Mouse (Mus musculus): ENCODE results near the gene Ube4b. TPM values are rescaled to one million over a fixed set of nuclear protein-coding genes. Genes with fewer than 3 reads are reported as not detected.

Gene Ube4b
- total RNA-seq, 2 experiments from 2014 or later = 34.4 to 36.8 TPM

- DNase-seq = no peak
- intact Hi-C loops (cut with DNase I; ENCODE audit: low total_unique reads) = no loop called here
These were observed 28.3 kb downstream of the Ube4b start for GRCm38 (mm10) chr4:149398181-149398735.

GRCm38 (mm10) chr4:149396433-149397306 is 29.9 kb downstream of the Ube4b start:
- DNase-seq = no peak
- intact Hi-C loops (cut with DNase I; ENCODE audit: low total_unique reads) = no loop called here

- intact Hi-C loops (cut with DNase I; ENCODE audit: low total_unique reads) = no loop called here
- DNase-seq = peak; percentile 65
These were observed 31.0 kb downstream of the Ube4b start for GRCm38 (mm10) chr4:149395581-149395980.

- no peak for DNase-seq
- intact Hi-C loops (cut with DNase I; ENCODE audit: low total_unique reads) = no loop called here
These were observed 32.3 kb downstream of the Ube4b start for GRCm38 (mm10) chr4:149394292-149394691.

GRCm38 (mm10) chr4:149393311-149393995 is 33.1 kb downstream of the Ube4b start:
- no peak for DNase-seq
- intact Hi-C loops (cut with DNase I; ENCODE audit: low total_unique reads) = no loop called here

GRCm38 (mm10) chr4:149392359-149392758 is 34.2 kb downstream of the Ube4b start:
- intact Hi-C loops (cut with DNase I; ENCODE audit: low total_unique reads) = no loop called here
- DNase-seq = no peak

GRCm38 (mm10) chr4:149381001-149381400 is 45.5 kb downstream of the Ube4b start:
- intact Hi-C loops (cut with DNase I; ENCODE audit: low total_unique reads) = no loop called here
- no peak for DNase-seq

GRCm38 (mm10) chr4:149379881-149380280 is 46.7 kb downstream of the Ube4b start:
- intact Hi-C loops (cut with DNase I; ENCODE audit: low total_unique reads) = loop anchor here (10.0 kb wide), 1 partner anchor 165 kb away; no protein-coding TSS in a partner anchor
- DNase-seq = no peak

- intact Hi-C loops (cut with DNase I; ENCODE audit: low total_unique reads) = loop anchor here (10.0 kb wide), 1 partner anchor 166 kb away; no protein-coding TSS in a partner anchor
These were observed 47.7 kb downstream of the Ube4b start for GRCm38 (mm10) chr4:149378819-149379218.

GRCm38 (mm10) chr4:149376034-149376433 is 50.5 kb downstream of the Ube4b start:
- intact Hi-C loops (cut with DNase I; ENCODE audit: low total_unique reads) = loop anchor here (10.0 kb wide), 1 partner anchor 169 kb away; no protein-coding TSS in a partner anchor

More at GRCm38 (mm10) chr4:149378819-149379218, 47.7 kb downstream of the Ube4b start:
- no peak for DNase-seq

GRCm38 (mm10) chr4:149374662-149375061 is 51.9 kb downstream of the Ube4b start:
- DNase-seq = no peak
- intact Hi-C loops (cut with DNase I; ENCODE audit: low total_unique reads) = loop anchor here (10.0 kb wide), 1 partner anchor 170 kb away; no protein-coding TSS in a partner anchor

More at GRCm38 (mm10) chr4:149376034-149376433, 50.5 kb downstream of the Ube4b start:
- DNase-seq = no peak

- DNase-seq = no peak
- intact Hi-C loops (cut with DNase I; ENCODE audit: low total_unique reads) = loop anchor here (10.0 kb wide), 1 partner anchor 171 kb away; no protein-coding TSS in a partner anchor
These were observed 52.6 kb downstream of the Ube4b start for GRCm38 (mm10) chr4:149373927-149374326.

GRCm38 (mm10) chr4:149373431-149373830 is 53.1 kb downstream of the Ube4b start:
- peak; percentile 51 for DNase-seq
- intact Hi-C loops (cut with DNase I; ENCODE audit: low total_unique reads) = loop anchor here (10.0 kb wide), 1 partner anchor 171 kb away; no protein-coding TSS in a partner anchor

- DNase-seq = no peak
- intact Hi-C loops (cut with DNase I; ENCODE audit: low total_unique reads) = no loop called here
These were observed 60.7 kb downstream of the Ube4b start for GRCm38 (mm10) chr4:149365702-149366370.

- peak; percentile 73 for DNase-seq
- intact Hi-C loops (cut with DNase I; ENCODE audit: low total_unique reads) = no loop called here
These were observed 61.7 kb downstream of the Ube4b start for GRCm38 (mm10) chr4:149364896-149365295.

GRCm38 (mm10) chr4:149361051-149361450 is 65.5 kb downstream of the Ube4b start:
- intact Hi-C loops (cut with DNase I; ENCODE audit: low total_unique reads) = no loop called here
- DNase-seq = no peak

GRCm38 (mm10) chr4:149360647-149361046 is 65.9 kb downstream of the Ube4b start:
- no peak for DNase-seq
- intact Hi-C loops (cut with DNase I; ENCODE audit: low total_unique reads) = no loop called here

- no peak for DNase-seq
- intact Hi-C loops (cut with DNase I; ENCODE audit: low total_unique reads) = no loop called here
These were observed 68.6 kb downstream of the Ube4b start for GRCm38 (mm10) chr4:149357982-149358381.

GRCm38 (mm10) chr4:149354671-149355070 is 71.9 kb downstream of the Ube4b start:
- no peak for DNase-seq
- intact Hi-C loops (cut with DNase I; ENCODE audit: low total_unique reads) = no loop called here

All from gastrocnemius, postnatal 14 days (tissue).